Mouse (Mus musculus) liver, embryonic 16.5 days (tissue): ENCODE measurements at regions not wholly inside any gene's neighbourhood (a gene's known extent, or its start where the extent isn't known, plus 50 kb on each side); places are given as distances from the start of the nearest gene placed in this dataset.

Experiments
- ATAC-seq: fragments of 200-750 bp; cut with Nextera tagmentation; 2 replicates; pipeline ENCODE4 v1.8.0; 2017; ENCODE audit warnings: low read depth, mild to moderate bottlenecking, moderate number of reproducible peaks, moderate library complexity
- H3K27ac ChIP-seq: fragments of 300-500 bp; sonication (generic); 2 replicates; pipeline ENCODE4 v1.5.1; 2014; ENCODE audit warnings: mild to moderate bottlenecking, low read length
- H3K27me3 ChIP-seq: fragments of 300-500 bp; sonication (generic); 2 replicates; pipeline ENCODE4 v1.6.1; 2014; ENCODE audit warnings: low read depth, low read length, mixed read lengths; ENCODE audit not compliant: control insufficient read depth, insufficient read depth
- H3K36me3 ChIP-seq: fragments of 300-500 bp; sonication (generic); 2 replicates; pipeline ENCODE4 v1.6.1; 2014; ENCODE audit warnings: mild to moderate bottlenecking; ENCODE audit not compliant: control insufficient read depth, insufficient read depth
- H3K4me1 ChIP-seq: fragments of 300-500 bp; sonication (generic); 2 replicates; pipeline ENCODE4 v1.6.1; 2014; ENCODE audit warnings: low read depth, low read length, mixed read lengths; ENCODE audit not compliant: control insufficient read depth
- H3K4me2 ChIP-seq: fragments of 300-500 bp; sonication (generic); 2 replicates; pipeline ENCODE4 v1.6.1; 2014; ENCODE audit warnings: low read depth, low read length, mixed read lengths
- H3K4me3 ChIP-seq: fragments of 300-500 bp; sonication (generic); 2 replicates; pipeline ENCODE4 v1.5.1; 2014; ENCODE audit warnings: low read depth, mild to moderate bottlenecking, low read length
- H3K9ac ChIP-seq: fragments of 300-500 bp; sonication (generic); 2 replicates; pipeline ENCODE4 v1.6.1; 2014; ENCODE audit warnings: low read depth, low read length
- H3K9me3 ChIP-seq: fragments of 300-500 bp; sonication (generic); replicated peaks from 2 replicates; pipeline ENCODE4 v1.6.1; 2016; ENCODE audit warnings: low read length; ENCODE audit not compliant: control insufficient read depth
- WGBS: fragments of 180-500 bp; shearing (Covaris S2); extraction: QIAGEN DNeasy Blood & Tissue Kit; methylation state at CpG from one replicate; pipeline ENCODE4 v1.1.7; 2014; ENCODE audit not compliant: insufficient replicate concordance; 5-methylcytosine and 5-hydroxymethylcytosine counted together

GRCm38 (mm10) chr4:71226653-71227052 is 531.1 kb downstream of the Gm11232 start:
- Histone ChIP-seq H3K36me3 (no peaks in the 10 kb centered on the region), H3K4me2 (no peak overlapping the region), H3K4me3 (no peak overlapping the region), H3K27ac (no peak overlapping the region), H3K9ac (no peak overlapping the region), H3K4me1 (no peaks in the 10 kb centered on the region), H3K9me3 (no peaks in the 10 kb centered on the region), H3K27me3 (no peaks in the 10 kb centered on the region)
- no peak for ATAC-seq
- 24% methylated on average over 4 of the region's 4 CpGs for WGBS

GRCm38 (mm10) chr4:71218060-71218459 is 539.7 kb downstream of the Gm11232 start:
- ATAC-seq: no peak
- H3K4me1 ChIP-seq: no peaks in the 10 kb centered on the region
- H3K36me3 ChIP-seq: no peaks in the 10 kb centered on the region
- H3K27me3 ChIP-seq: no peaks in the 10 kb centered on the region
- WGBS: 62% methylated on average over 3 of the region's 3 CpGs
- no peak overlapping the region for H3K27ac ChIP-seq
- no peak overlapping the region for H3K4me2 ChIP-seq
- no peak overlapping the region for H3K4me3 ChIP-seq
- no peak overlapping the region for H3K9ac ChIP-seq
- H3K9me3 ChIP-seq: no peaks in the 10 kb centered on the region

GRCm38 (mm10) chr4:71187801-71188200 is 570.0 kb downstream of the Gm11232 start:
- no peaks in the 10 kb centered on the region for H3K4me1 ChIP-seq
- no peak for ATAC-seq
- WGBS: 10% methylated on average over 1 of the region's 1 CpGs
- no peak overlapping the region for H3K9ac ChIP-seq
- H3K27me3 ChIP-seq: no peaks in the 10 kb centered on the region
- no peaks in the 10 kb centered on the region for H3K9me3 ChIP-seq
- no peak overlapping the region for H3K4me2 ChIP-seq
- no peak overlapping the region for H3K4me3 ChIP-seq
- H3K36me3 ChIP-seq: no peaks in the 10 kb centered on the region
- H3K27ac ChIP-seq: no peak overlapping the region

- WGBS: 52% methylated on average over 2 of the region's 2 CpGs
- no peaks in the 10 kb centered on the region for H3K4me1 ChIP-seq
Measured at GRCm38 (mm10) chr4:71177661-71178060, 580.1 kb downstream of the Gm11232 start.

GRCm38 (mm10) chr4:71165802-71166201 is 592.0 kb downstream of the Gm11232 start:
- H3K4me2 ChIP-seq: no peak overlapping the region
- no peak overlapping the region for H3K9ac ChIP-seq
- H3K4me3 ChIP-seq: no peak overlapping the region
- no peaks in the 10 kb centered on the region for H3K4me1 ChIP-seq
- no peak overlapping the region for H3K27ac ChIP-seq
- H3K9me3 ChIP-seq: no peaks in the 10 kb centered on the region
- ATAC-seq: no peak
- no peaks in the 10 kb centered on the region for H3K36me3 ChIP-seq
- no peaks in the 10 kb centered on the region for H3K27me3 ChIP-seq

More at GRCm38 (mm10) chr4:71177661-71178060, 580.1 kb downstream of the Gm11232 start:
- Histone ChIP-seq H3K9ac (no peak overlapping the region), H3K27ac (no peak overlapping the region), H3K36me3 (no peaks in the 10 kb centered on the region), H3K9me3 (no peaks in the 10 kb centered on the region), H3K4me3 (no peak overlapping the region), H3K27me3 (no peaks in the 10 kb centered on the region), H3K4me2 (no peak overlapping the region)
- ATAC-seq: no peak

- H3K9me3 ChIP-seq: no peaks in the 10 kb centered on the region
- no peak for ATAC-seq
- H3K9ac ChIP-seq: no peak overlapping the region
- WGBS: 50% methylated on average over 1 of the region's 1 CpGs
- no peaks in the 10 kb centered on the region for H3K27me3 ChIP-seq
- no peak overlapping the region for H3K27ac ChIP-seq
- H3K4me1 ChIP-seq: no peaks in the 10 kb centered on the region
- no peak overlapping the region for H3K4me2 ChIP-seq
- H3K36me3 ChIP-seq: no peaks in the 10 kb centered on the region
- H3K4me3 ChIP-seq: no peak overlapping the region
Measured at GRCm38 (mm10) chr4:71131670-71132317, 597.0 kb upstream of the Megf9 start.

GRCm38 (mm10) chr4:71130946-71131669 is 596.3 kb upstream of the Megf9 start:
- no peak overlapping the region for H3K9ac ChIP-seq
- H3K27ac ChIP-seq: no peak overlapping the region
- no peaks in the 10 kb centered on the region for H3K36me3 ChIP-seq
- H3K4me1 ChIP-seq: no peaks in the 10 kb centered on the region
- no peaks in the 10 kb centered on the region for H3K9me3 ChIP-seq
- no peak overlapping the region for H3K4me3 ChIP-seq
- H3K4me2 ChIP-seq: no peak overlapping the region
- 62% methylated on average over 7 of the region's 7 CpGs for WGBS
- no peak for ATAC-seq
- H3K27me3 ChIP-seq: no peaks in the 10 kb centered on the region

GRCm38 (mm10) chr4:71129306-71129705 is 594.5 kb upstream of the Megf9 start:
- H3K36me3 ChIP-seq: no peaks in the 10 kb centered on the region
- WGBS: 49% methylated on average over 1 of the region's 1 CpGs
- no peak overlapping the region for H3K9ac ChIP-seq

More at GRCm38 (mm10) chr4:71129306-71129705, 594.5 kb upstream of the Megf9 start:
- no peak for ATAC-seq
- no peaks in the 10 kb centered on the region for H3K4me1 ChIP-seq
- no peaks in the 10 kb centered on the region for H3K27me3 ChIP-seq
- H3K4me3 ChIP-seq: no peak overlapping the region
- H3K27ac ChIP-seq: no peak overlapping the region
- H3K4me2 ChIP-seq: no peak overlapping the region
- H3K9me3 ChIP-seq: no peaks in the 10 kb centered on the region
